8 mouse cellular contexts compared by ENCODE assay signal in the genomic region with DNA sequence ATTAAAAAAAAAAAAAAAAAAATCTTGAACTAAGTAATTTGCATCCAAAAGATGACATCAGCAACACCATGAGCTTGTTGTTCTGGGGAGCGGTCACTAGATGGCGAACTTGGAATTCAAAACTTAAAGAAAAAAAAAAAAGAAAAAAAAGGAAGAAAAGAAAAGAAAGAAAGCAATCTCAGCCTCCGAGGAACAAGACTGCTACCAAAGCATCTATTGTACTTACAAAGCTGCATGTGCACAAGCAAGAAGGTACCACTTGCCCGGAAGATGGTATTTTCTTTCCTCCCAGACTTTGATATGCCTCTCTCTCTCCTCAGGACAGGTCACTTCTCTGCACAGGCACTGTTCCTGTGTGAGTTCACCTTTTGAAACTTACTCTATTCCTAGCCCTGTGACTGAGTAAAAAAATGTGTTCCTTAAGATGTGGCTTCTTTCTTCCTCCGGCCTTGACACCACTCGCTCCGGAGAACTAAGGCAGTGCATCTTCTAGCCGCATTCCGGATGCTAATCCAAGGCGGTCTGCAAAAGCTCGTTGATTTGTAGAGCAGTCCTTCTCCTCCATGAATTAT.
DNase-seq lines count a peak whose midpoint lies in the region; ATAC-seq and TF ChIP-seq lines count a peak whose summit lies in the region.

No protein-coding gene starts in this region.

- H3K36me3 ChIP-seq in intestine, postnatal 0 days (ENCODE audit: control insufficient read depth, insufficient read depth): no peaks in the 10 kb centered on the region
- H3K36me3 ChIP-seq in liver, embryonic 12.5 days: no peaks in the 10 kb centered on the region
- H3K36me3 ChIP-seq in neural tube, embryonic 13.5 days: no peaks in the 10 kb centered on the region

- H3K9me3 ChIP-seq in intestine, postnatal 0 days (ENCODE audit: control insufficient read depth): no peaks in the 10 kb centered on the region
- no peaks in the 10 kb centered on the region for H3K9me3 ChIP-seq in liver, embryonic 12.5 days (replicated peaks)
- no peaks in the 10 kb centered on the region for H3K9me3 ChIP-seq in neural tube, embryonic 13.5 days

- TF ChIP-seq POLR2A in brain, embryonic 14.5 days (IDR thresholded peaks at IDR 0.05; ENCODE audit: borderline replicate concordance, extremely low read depth, insufficient read depth, insufficient read length, poor library complexity, severe bottlenecking): no peak

- H3K4me1 ChIP-seq in intestine, postnatal 0 days (replicated peaks; ENCODE audit: control insufficient read depth, insufficient read depth, low read length): no peaks in the 10 kb centered on the region
- H3K4me1 ChIP-seq in liver, embryonic 12.5 days: no peaks in the 10 kb centered on the region
- no peaks in the 10 kb centered on the region; the same call in 1 of the 2 replicates for H3K4me1 ChIP-seq in neural tube, embryonic 13.5 days (replicated peaks)

- peak; percentile 61; the same call in 1 of the 2 replicates for TF ChIP-seq CTCF in brain, embryonic 14.5 days (IDR thresholded peaks at IDR 0.05; ENCODE audit: borderline replicate concordance, extremely low read depth, insufficient read depth, insufficient read length)
- peak; percentile 58 for TF ChIP-seq CTCF in intestine, postnatal 0 days (IDR thresholded peaks at IDR 0.05; ENCODE audit: low read depth)

- no peak overlapping the region for H3K9ac ChIP-seq in intestine, postnatal 0 days (ENCODE audit: low read depth, low read length)
- no peak overlapping the region for H3K9ac ChIP-seq in liver, embryonic 12.5 days
- peak overlapping the region; percentile 61 for H3K9ac ChIP-seq in neural tube, embryonic 13.5 days

- H3K4me2 ChIP-seq in intestine, postnatal 0 days (replicated peaks; ENCODE audit: low read depth): peak overlapping the region; percentile 48
- H3K4me2 ChIP-seq in liver, embryonic 12.5 days: 0 out of 2 replicates have a peak overlapping the region, but pooled peaks have one; percentile 21
- peak overlapping the region; percentile 56 for H3K4me2 ChIP-seq in neural tube, embryonic 13.5 days

- no peak overlapping the region for H3K27ac ChIP-seq in intestine, postnatal 0 days (ENCODE audit: low read depth, low read length)
- no peak overlapping the region for H3K27ac ChIP-seq in liver, embryonic 12.5 days
- H3K27ac ChIP-seq in neural tube, embryonic 13.5 days (replicated peaks): no peak overlapping the region

- H3K27me3 ChIP-seq in intestine, postnatal 0 days (replicated peaks; ENCODE audit: control insufficient read depth, insufficient read depth, low read length): 0 out of 2 replicates have a peak, but pooled peaks cover 3% of the 10 kb centered on the region
- peaks cover 5% of the 10 kb centered on the region for H3K27me3 ChIP-seq in liver, embryonic 12.5 days (replicated peaks)
- no peaks in the 10 kb centered on the region for H3K27me3 ChIP-seq in neural tube, embryonic 13.5 days

- DNase-seq in gastrocnemius, postnatal 10 days: peak; percentile 14
- no peak for DNase-seq in gastrocnemius, adult 8-10 months (ENCODE audit: low spot score in 2 of 2)
- DNase-seq in brain, embryonic 14.5 days (ENCODE audit: low read depth): peak; percentile 87
- no peak for DNase-seq in urinary bladder, postnatal 25 days (ENCODE audit: low spot score)

- no peak overlapping the region for H3K4me3 ChIP-seq in intestine, postnatal 0 days (ENCODE audit: low read depth, low read length)
- H3K4me3 ChIP-seq in liver, embryonic 12.5 days: no peak overlapping the region
- peak overlapping the region; percentile 21 for H3K4me3 ChIP-seq in neural tube, embryonic 13.5 days

- whole genome bisulfite sequencing in intestine, postnatal 0 days: 42% methylated on average over 11 of the region's 11 CpGs
- WGBS in liver, embryonic 12.5 days (ENCODE audit: insufficient replicate concordance): 48% methylated on average over 11 of the region's 11 CpGs
- WGBS in neural tube, embryonic 13.5 days: 25% methylated on average over 11 of the region's 11 CpGs

- peak; percentile 44 for ATAC-seq in frontal cortex, adult (ENCODE audit: low TSS enrichment)
- no peak for ATAC-seq in intestine, postnatal 0 days
- ATAC-seq in liver, embryonic 12.5 days: no peak
- ATAC-seq in neural tube, embryonic 13.5 days (ENCODE audit: low read depth): peak; percentile 56; the same call in 1 of the 2 replicates

Comparison
In these comparisons a context has a peak if more than half of its experiments do, and no peak if none do; other contexts are left out.
1. DNase-seq: peak in gastrocnemius, postnatal 10 days (single experiment) and brain, embryonic 14.5 days (single experiment); none in gastrocnemius, adult 8-10 months (0 of 2) and urinary bladder, postnatal 25 days (single experiment).
2. ATAC-seq: peak in frontal cortex, adult (single experiment) and neural tube, embryonic 13.5 days (single experiment); none in intestine, postnatal 0 days (single experiment) and liver, embryonic 12.5 days (single experiment).
3. Peak in every context shown above with its lines, with median percentiles within 50 percentile points of each other: H3K4me2 ChIP-seq.